Mouse (Mus musculus): ENCODE measurements around the gene Clec4a1. TPM values are rescaled to one million over a fixed set of nuclear protein-coding genes. Genes with fewer than 3 reads are reported as not detected.

Clec4a1 gene
- polyA plus RNA-seq, 1 experiment, result 9.3 TPM

- H3K4me1 ChIP-seq (ENCODE audit: control insufficient read depth, insufficient read depth, insufficient read length), result no peaks in the 10 kb centered on the region
- H3K36me3 ChIP-seq (ENCODE audit: control insufficient read depth, insufficient read depth, low read length), result peaks cover 44% of the 10 kb centered on the region
- no peak for DNase-seq (ENCODE audit: low read depth in 1 of 2, low spot score in 2 of 2)
- H3K4me3 ChIP-seq (ENCODE audit: extremely low read depth, insufficient read depth, insufficient read length), result no peak overlapping the region
- H3K27me3 ChIP-seq (ENCODE audit: control insufficient read depth, insufficient read depth, low read length), result no peaks in the 10 kb centered on the region
- TF ChIP-seq CTCF (IDR thresholded peaks at IDR 0.05; ENCODE audit: extremely low read depth, insufficient read depth, insufficient read length, insufficient replicate concordance), result no peak
- no peak for TF ChIP-seq POLR2A (IDR thresholded peaks at IDR 0.05; ENCODE audit: low read depth, low read length)
- H3K27ac ChIP-seq (ENCODE audit: insufficient read depth, low read length), result no peak overlapping the region
- WGBS, result 95% methylated on average over 12 of the region's 12 CpGs
Observed at GRCm38 (mm10) chr6:122881287-122881686, 40.4 kb upstream of the Clec4a1 start.

DNA sequence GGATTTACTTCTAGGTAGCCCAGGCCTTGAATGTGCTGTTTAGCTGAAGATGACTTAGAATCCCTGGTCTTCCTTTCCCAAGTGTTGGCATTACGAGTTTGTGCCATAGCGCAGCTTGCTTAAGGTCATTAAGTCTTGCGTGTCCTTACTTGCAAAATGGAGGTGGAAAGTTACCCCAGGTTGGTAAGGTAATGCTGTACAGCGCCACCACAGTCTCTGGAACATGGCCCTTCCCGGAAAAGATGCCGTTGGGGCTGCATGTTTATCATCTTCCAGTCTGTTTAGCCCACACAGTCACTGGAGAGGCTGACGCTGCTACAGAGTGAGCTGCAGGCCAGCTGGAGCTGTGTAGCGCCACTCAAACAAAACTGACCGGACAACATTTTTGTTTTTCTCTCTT, 38.0 kb upstream of the Clec4a1 start:
- no peak for TF ChIP-seq CTCF (IDR thresholded peaks at IDR 0.05; ENCODE audit: extremely low read depth, insufficient read depth, insufficient read length, insufficient replicate concordance)
- TF ChIP-seq POLR2A (IDR thresholded peaks at IDR 0.05; ENCODE audit: low read depth, low read length), result no peak
- no peaks in the 10 kb centered on the region for H3K4me1 ChIP-seq (ENCODE audit: control insufficient read depth, insufficient read depth, insufficient read length)
- 96% methylated on average over 9 of the region's 9 CpGs for WGBS
- H3K36me3 ChIP-seq (ENCODE audit: control insufficient read depth, insufficient read depth, low read length), result peaks cover 61% of the 10 kb centered on the region
- no peak overlapping the region for H3K4me3 ChIP-seq (ENCODE audit: extremely low read depth, insufficient read depth, insufficient read length)
- no peaks in the 10 kb centered on the region for H3K27me3 ChIP-seq (ENCODE audit: control insufficient read depth, insufficient read depth, low read length)
- DNase-seq (ENCODE audit: low read depth in 1 of 2, low spot score in 2 of 2), result no peak
- no peak overlapping the region for H3K27ac ChIP-seq (ENCODE audit: insufficient read depth, low read length)

- Histone ChIP-seq H3K27me3 (ENCODE audit: control insufficient read depth, insufficient read depth, low read length) (no peaks in the 10 kb centered on the region), H3K27ac (ENCODE audit: insufficient read depth, low read length) (no peak overlapping the region), H3K4me3 (ENCODE audit: extremely low read depth, insufficient read depth, insufficient read length) (no peak overlapping the region), H3K4me1 (ENCODE audit: control insufficient read depth, insufficient read depth, insufficient read length) (no peaks in the 10 kb centered on the region), H3K36me3 (ENCODE audit: control insufficient read depth, insufficient read depth, low read length) (peaks cover 30% of the 10 kb centered on the region)
- TF ChIP-seq POLR2A (IDR thresholded peaks at IDR 0.05; ENCODE audit: low read depth, low read length), result no peak
- TF ChIP-seq CTCF (IDR thresholded peaks at IDR 0.05; ENCODE audit: extremely low read depth, insufficient read depth, insufficient read length, insufficient replicate concordance), result no peak
- no peak for DNase-seq (ENCODE audit: low read depth in 1 of 2, low spot score in 2 of 2)
- 93% methylated on average over 2 of the region's 2 CpGs for WGBS
Observed at GRCm38 (mm10) chr6:122889599-122889998, 32.0 kb upstream of the Clec4a1 start.

- H3K4me1 ChIP-seq (ENCODE audit: control insufficient read depth, insufficient read depth, insufficient read length), result no peaks in the 10 kb centered on the region
- peak in 1 of 2 experiments; percentile 69 for DNase-seq (ENCODE audit: low read depth in 1 of 2, low spot score in 2 of 2)
- TF ChIP-seq POLR2A (IDR thresholded peaks at IDR 0.05; ENCODE audit: low read depth, low read length), result no peak
- peak; percentile 62; the same call in 1 of the 2 replicates for TF ChIP-seq CTCF (IDR thresholded peaks at IDR 0.05; ENCODE audit: extremely low read depth, insufficient read depth, insufficient read length, insufficient replicate concordance)
- WGBS, result 7% methylated on average over 2 of the region's 2 CpGs
- H3K27ac ChIP-seq (ENCODE audit: insufficient read depth, low read length), result no peak overlapping the region
- H3K36me3 ChIP-seq (ENCODE audit: control insufficient read depth, insufficient read depth, low read length), result peaks cover 15% of the 10 kb centered on the region
- no peaks in the 10 kb centered on the region for H3K27me3 ChIP-seq (ENCODE audit: control insufficient read depth, insufficient read depth, low read length)
- H3K4me3 ChIP-seq (ENCODE audit: extremely low read depth, insufficient read depth, insufficient read length), result no peak overlapping the region
Observed at GRCm38 (mm10) chr6:122892442-122893049, 29.1 kb upstream of the Clec4a1 start.

GRCm38 (mm10) chr6:122919922-122920321, 1.7 kb upstream of the Clec4a1 start:
- no peaks in the 10 kb centered on the region for H3K36me3 ChIP-seq (ENCODE audit: control insufficient read depth, insufficient read depth, low read length)
- TF ChIP-seq POLR2A (IDR thresholded peaks at IDR 0.05; ENCODE audit: low read depth, low read length) (no peak), CTCF (IDR thresholded peaks at IDR 0.05; ENCODE audit: extremely low read depth, insufficient read depth, insufficient read length, insufficient replicate concordance) (no peak)
- H3K27me3 ChIP-seq (ENCODE audit: control insufficient read depth, insufficient read depth, low read length), result no peaks in the 10 kb centered on the region
- WGBS, result 71% methylated on average over 4 of the region's 4 CpGs
- no peak for DNase-seq (ENCODE audit: low read depth in 1 of 2, low spot score in 2 of 2)
- H3K27ac ChIP-seq (ENCODE audit: insufficient read depth, low read length), result no peak overlapping the region
- H3K4me1 ChIP-seq (ENCODE audit: control insufficient read depth, insufficient read depth, insufficient read length), result peaks cover 5% of the 10 kb centered on the region; the same call in 1 of the 2 replicates
- H3K4me3 ChIP-seq (ENCODE audit: extremely low read depth, insufficient read depth, insufficient read length), result no peak overlapping the region

- Histone ChIP-seq H3K4me1 (ENCODE audit: control insufficient read depth, insufficient read depth, insufficient read length) (no peaks in the 10 kb centered on the region), H3K27ac (ENCODE audit: insufficient read depth, low read length) (no peak overlapping the region), H3K4me3 (ENCODE audit: extremely low read depth, insufficient read depth, insufficient read length) (no peak overlapping the region), H3K36me3 (ENCODE audit: control insufficient read depth, insufficient read depth, low read length) (no peaks in the 10 kb centered on the region), H3K27me3 (ENCODE audit: control insufficient read depth, insufficient read depth, low read length) (no peaks in the 10 kb centered on the region)
- 63% methylated on average over 3 of the region's 3 CpGs for WGBS
- no peak for TF ChIP-seq POLR2A (IDR thresholded peaks at IDR 0.05; ENCODE audit: low read depth, low read length)
- no peak for TF ChIP-seq CTCF (IDR thresholded peaks at IDR 0.05; ENCODE audit: extremely low read depth, insufficient read depth, insufficient read length, insufficient replicate concordance)
- no peak for DNase-seq (ENCODE audit: low read depth in 1 of 2, low spot score in 2 of 2)
Observed at GRCm38 (mm10) chr6:122934845-122935244, 13.2 kb downstream of the Clec4a1 start.

DNA sequence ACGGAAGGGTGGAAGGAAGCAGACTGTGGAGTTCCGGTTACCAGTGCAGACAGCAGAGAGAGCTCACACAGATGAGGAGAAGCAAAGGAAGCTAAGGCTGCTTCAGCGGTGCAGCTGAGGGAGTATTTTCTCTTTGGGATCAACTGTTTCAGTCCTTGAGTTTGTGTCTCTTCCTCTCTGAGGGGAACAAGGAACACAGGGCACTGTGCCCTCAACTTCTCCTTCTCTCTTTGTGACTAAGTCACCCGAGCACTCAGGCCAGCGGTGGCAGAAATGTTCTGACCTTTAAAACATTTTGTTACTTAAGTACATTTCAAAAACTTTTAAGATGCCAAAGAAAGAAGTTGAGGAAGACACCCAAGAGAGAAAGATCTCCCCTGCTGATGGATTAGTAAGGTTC, 18.0 kb downstream of the Clec4a1 start:
- TF ChIP-seq CTCF (IDR thresholded peaks at IDR 0.05; ENCODE audit: extremely low read depth, insufficient read depth, insufficient read length, insufficient replicate concordance) (no peak), POLR2A (IDR thresholded peaks at IDR 0.05; ENCODE audit: low read depth, low read length) (no peak)
- H3K36me3 ChIP-seq (ENCODE audit: control insufficient read depth, insufficient read depth, low read length), result no peaks in the 10 kb centered on the region
- WGBS, result 58% methylated on average over 5 of the region's 5 CpGs
- no peaks in the 10 kb centered on the region for H3K27me3 ChIP-seq (ENCODE audit: control insufficient read depth, insufficient read depth, low read length)
- H3K4me1 ChIP-seq (ENCODE audit: control insufficient read depth, insufficient read depth, insufficient read length), result no peaks in the 10 kb centered on the region
- 0 out of 2 replicates have a peak overlapping the region, but pooled peaks have one; percentile 11 for H3K27ac ChIP-seq (ENCODE audit: insufficient read depth, low read length)
- no peak for DNase-seq (ENCODE audit: low read depth in 1 of 2, low spot score in 2 of 2)
- H3K4me3 ChIP-seq (ENCODE audit: extremely low read depth, insufficient read depth, insufficient read length), result no peak overlapping the region
